Mouse (Mus musculus): ENCODE results near the gene Myoz1.

- TF ChIP-seq TAL1 (IDR thresholded peaks at IDR 0.05; ENCODE audit: low read length), result no peak
- no peak for TF ChIP-seq GATA1 (IDR thresholded peaks at IDR 0.05; ENCODE audit: low read length)
These were observed 45.9 kb upstream of the Myoz1 start for GRCm38 (mm10) chr14:20702096-20702740.
